Mouse (Mus musculus) stomach, postnatal 0 days (tissue): ENCODE measurements around the gene Inava. TPM values are rescaled to one million over a fixed set of nuclear protein-coding genes. Genes with fewer than 3 reads are reported as not detected.

Source experiments
- ATAC-seq: fragments of 200-750 bp; cut with Nextera tagmentation; 2 replicates; pipeline ENCODE4 v1.8.0; 2017; ENCODE audit not compliant: low FRiP score, low TSS enrichment
- DNase-seq: peaks from one replicate; pipeline ENCODE4 v3.0.0-alpha.2; 2016; ENCODE audit warnings: low spot score
- H3K27ac ChIP-seq: fragments of 300-500 bp; sonication (generic); replicated peaks from 2 replicates; pipeline ENCODE4 v1.5.1; 2014; ENCODE audit warnings: mild to moderate bottlenecking, control low read depth
- H3K27me3 ChIP-seq: fragments of 300-500 bp; sonication (generic); 2 replicates; pipeline ENCODE4 v1.6.1; 2014; ENCODE audit warnings: low read length; ENCODE audit not compliant: control insufficient read depth, insufficient read depth
- H3K36me3 ChIP-seq: fragments of 300-500 bp; sonication (generic); 2 replicates; pipeline ENCODE4 v1.6.1; 2014; ENCODE audit warnings: low read length, mixed read lengths; ENCODE audit not compliant: control insufficient read depth, insufficient read depth
- H3K4me1 ChIP-seq: fragments of 300-500 bp; sonication (generic); replicated peaks from 2 replicates; pipeline ENCODE4 v1.6.1; 2014; ENCODE audit warnings: antibody characterized with exemption; ENCODE audit not compliant: control insufficient read depth, insufficient read depth
- H3K4me2 ChIP-seq: fragments of 300-500 bp; sonication (generic); replicated peaks from 2 replicates; pipeline ENCODE4 v1.6.1; 2014; ENCODE audit warnings: low read depth, mild to moderate bottlenecking, control low read depth, moderate library complexity
- H3K4me3 ChIP-seq: fragments of 300-500 bp; sonication (generic); 2 replicates; pipeline ENCODE4 v1.5.1; 2014; ENCODE audit warnings: low read depth, low read length, control low read depth
- H3K9ac ChIP-seq: fragments of 300-500 bp; sonication (generic); 2 replicates; pipeline ENCODE4 v1.6.1; 2014; ENCODE audit warnings: mild to moderate bottlenecking, low read length, control low read depth, mixed read lengths
- H3K9me3 ChIP-seq: fragments of 300-500 bp; sonication (generic); 2 replicates; pipeline ENCODE4 v1.6.1; 2016; ENCODE audit warnings: low read length; ENCODE audit not compliant: control insufficient read depth
- CTCF ChIP-seq: IDR thresholded peaks from 2 replicates; pipeline ENCODE4 v1.5.1; 2016; ENCODE audit warnings: antibody characterized with exemption, low read depth, mild to moderate bottlenecking, moderate library complexity
- EP300 ChIP-seq: optimal IDR thresholded peaks from 2 replicates; pipeline ENCODE3; 2016; ENCODE audit warnings: antibody characterized with exemption
- WGBS: fragments of 180-500 bp; shearing (Covaris S2); extraction: QIAGEN DNeasy Blood & Tissue Kit; methylation state at CpG from one replicate; pipeline ENCODE4 v1.1.7; 2014; 5-methylcytosine and 5-hydroxymethylcytosine counted together
- polyA plus RNA-seq: library from polyadenylated mRNA; unstranded; fragments of >200 nt; fragmentation: Nextera tagmentation; extraction: Ambion mirVana; gene quantifications from 2 replicates; pipeline ENCODE4 v1.2.1, GENCODE M21; 2015

Gene Inava
- polyA plus RNA-seq, 1 experiment from 2014 or later: 32.0 TPM

DNA sequence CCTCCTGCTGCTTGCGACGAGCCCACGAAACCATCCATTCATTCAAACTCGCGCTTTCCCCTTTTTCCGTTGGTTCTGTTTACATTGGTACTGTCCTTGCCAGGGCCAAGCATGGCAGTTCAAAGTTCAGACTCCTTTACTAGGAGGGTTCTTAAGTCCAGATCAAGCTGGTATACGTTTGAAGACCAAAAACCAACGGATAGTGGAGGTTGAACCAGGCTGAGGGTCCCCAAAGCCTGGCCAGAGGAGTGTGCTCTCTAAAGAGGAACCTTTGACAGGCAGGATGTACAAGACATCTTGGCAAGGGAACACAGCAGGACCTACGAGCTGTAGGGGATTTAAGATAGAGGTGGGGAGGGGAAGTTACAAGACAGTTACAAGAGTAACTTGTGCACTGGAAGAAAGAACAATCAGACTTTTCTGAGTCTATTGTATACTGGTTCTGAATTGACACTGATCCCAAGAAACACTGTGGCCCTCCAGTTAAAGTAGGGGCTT, 580 bp upstream of the Inava start:
- H3K4me1 ChIP-seq: no peaks in the 10 kb centered on the region; the same call in 1 of the 2 replicates
- ATAC-seq: no peak
- H3K4me2 ChIP-seq: peak overlapping the region; percentile 93
- WGBS: 3% methylated on average over 9 of the region's 9 CpGs
- H3K27me3 ChIP-seq: no peaks in the 10 kb centered on the region
- H3K36me3 ChIP-seq: no peaks in the 10 kb centered on the region
- TF ChIP-seq EP300 (no peak), CTCF (peak; percentile 68)
- H3K9me3 ChIP-seq: no peaks in the 10 kb centered on the region
- no peak overlapping the region for H3K27ac ChIP-seq
- DNase-seq: no peak
- H3K4me3 ChIP-seq: peak overlapping the region; percentile 55
- peak overlapping the region; percentile 64; the same call in 1 of the 2 replicates for H3K9ac ChIP-seq

DNA sequence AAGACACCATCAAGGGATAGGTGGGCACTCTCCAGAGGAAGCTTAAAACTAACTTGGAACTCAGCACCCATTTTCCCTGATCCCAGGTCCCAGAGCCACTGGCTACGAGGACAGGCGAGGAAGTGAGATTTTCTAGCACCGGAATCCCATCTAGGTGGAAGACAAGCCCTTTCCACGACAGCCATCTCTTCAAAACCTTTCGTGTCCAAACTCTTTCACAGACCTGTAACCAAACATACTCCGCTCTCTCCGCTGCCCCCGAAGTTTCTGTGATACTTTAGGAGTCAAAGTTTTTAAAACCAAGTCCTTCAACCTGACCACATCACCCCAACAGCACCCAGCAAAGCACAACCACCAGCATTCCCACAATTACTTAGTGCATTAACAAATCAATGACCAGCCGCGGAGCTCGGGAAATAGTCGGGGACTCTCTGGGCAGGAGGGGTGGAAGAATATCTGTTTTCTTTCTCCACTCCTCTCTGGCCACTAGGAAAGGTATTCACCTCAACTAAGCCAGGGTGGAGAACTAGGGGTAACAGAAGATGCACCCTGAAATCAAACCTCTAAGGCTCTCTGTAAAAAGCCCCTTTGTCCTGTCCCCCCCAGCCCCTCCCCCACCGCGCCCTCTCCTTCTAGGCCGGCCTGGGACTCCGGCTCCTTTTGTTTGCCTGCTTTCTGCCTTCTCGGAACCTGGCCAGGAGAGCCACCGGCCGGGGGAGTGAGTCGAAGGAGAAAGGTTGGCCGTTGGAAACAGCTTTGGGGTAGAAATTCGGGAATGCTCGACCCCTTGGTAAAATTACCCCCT, 876 bp downstream of the Inava start:
- Histone ChIP-seq H3K27ac (peak overlapping the region; percentile 81), H3K4me2 (peak overlapping the region; percentile 93), H3K9ac (peak overlapping the region; percentile 64), H3K4me3 (peak overlapping the region; percentile 55), H3K27me3 (no peaks in the 10 kb centered on the region), H3K9me3 (no peaks in the 10 kb centered on the region), H3K4me1 (no peaks in the 10 kb centered on the region; the same call in 1 of the 2 replicates), H3K36me3 (no peaks in the 10 kb centered on the region)
- DNase-seq (peak; percentile 63), ATAC-seq (no peak)
- no peak for TF ChIP-seq EP300
- WGBS: 7% methylated on average over 23 of the region's 23 CpGs

DNA sequence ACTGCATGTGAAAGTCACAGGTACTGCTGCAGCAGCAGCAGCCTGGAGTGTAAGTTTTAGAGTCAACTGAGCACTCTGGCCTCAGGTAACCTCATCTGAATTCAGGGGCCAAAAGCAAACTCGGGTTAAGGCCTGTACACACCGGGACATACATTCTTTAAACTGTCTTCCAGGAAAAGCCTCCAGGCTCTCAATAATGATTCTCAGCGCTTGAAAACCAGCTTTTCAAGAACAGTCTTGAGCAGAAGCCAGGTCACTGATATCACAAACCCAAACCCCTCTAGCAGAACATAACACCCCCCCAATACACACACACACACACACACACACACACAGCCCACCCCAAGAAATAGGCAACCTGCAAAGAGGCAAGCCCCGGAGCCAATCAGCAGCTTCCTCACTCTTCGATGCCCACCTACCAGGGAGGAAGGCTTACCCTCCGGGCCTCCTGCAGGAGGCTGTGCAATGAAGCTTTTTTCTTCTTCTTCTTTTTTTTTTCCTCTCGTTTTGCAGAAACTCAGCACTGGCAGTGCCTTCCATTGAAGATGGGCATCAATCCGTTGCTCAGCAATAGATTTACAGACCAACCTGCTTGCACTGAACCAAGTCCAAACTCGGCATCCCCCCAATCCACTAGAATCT, 1.7 kb downstream of the Inava start:
- DNase-seq: peak; percentile 50
- Histone ChIP-seq H3K9me3 (no peaks in the 10 kb centered on the region), H3K4me3 (peak overlapping the region; percentile 55; the same call in 1 of the 2 replicates), H3K4me1 (peaks cover 3% of the 10 kb centered on the region), H3K36me3 (no peaks in the 10 kb centered on the region), H3K4me2 (peak overlapping the region; percentile 93), H3K27me3 (no peaks in the 10 kb centered on the region), H3K27ac (peak overlapping the region; percentile 81), H3K9ac (0 out of 2 replicates have a peak overlapping the region, but pooled peaks have one; percentile 64)
- WGBS: 16% methylated on average over 9 of the region's 9 CpGs
- TF ChIP-seq EP300 (no peak), CTCF (no peak)
- ATAC-seq: no peak

DNA sequence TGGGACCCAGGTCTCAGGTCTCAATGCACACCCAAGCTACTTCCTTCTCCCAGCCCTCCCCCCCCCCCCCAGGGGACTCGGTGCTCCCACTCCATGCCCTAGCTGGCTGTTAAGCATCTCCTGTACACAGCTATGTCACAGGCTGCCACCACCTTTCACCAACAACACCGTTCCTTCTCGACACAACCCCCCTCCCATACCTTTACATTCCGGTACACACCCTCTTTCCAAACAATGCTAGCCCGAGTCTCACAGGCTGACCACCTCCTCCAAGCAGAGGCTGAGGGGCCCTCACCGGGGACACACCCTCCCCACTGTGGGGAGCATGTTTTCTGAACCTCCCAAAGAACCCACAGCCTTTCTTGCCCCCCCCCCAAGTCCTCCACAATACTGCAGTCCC, 2.5 kb downstream of the Inava start:
- Histone ChIP-seq H3K27me3 (no peaks in the 10 kb centered on the region), H3K9ac (peak overlapping the region; percentile 27), H3K27ac (peak overlapping the region; percentile 94), H3K4me3 (peak overlapping the region; percentile 55), H3K9me3 (no peaks in the 10 kb centered on the region), H3K4me1 (peaks cover 5% of the 10 kb centered on the region), H3K4me2 (peak overlapping the region; percentile 93), H3K36me3 (no peaks in the 10 kb centered on the region; the same call in 1 of the 2 replicates)
- DNase-seq: peak; percentile 89
- TF ChIP-seq CTCF: no peak
- TF ChIP-seq EP300: no peak
- WGBS: 12% methylated on average over 6 of the region's 6 CpGs
- peak; percentile 86 for ATAC-seq

DNA sequence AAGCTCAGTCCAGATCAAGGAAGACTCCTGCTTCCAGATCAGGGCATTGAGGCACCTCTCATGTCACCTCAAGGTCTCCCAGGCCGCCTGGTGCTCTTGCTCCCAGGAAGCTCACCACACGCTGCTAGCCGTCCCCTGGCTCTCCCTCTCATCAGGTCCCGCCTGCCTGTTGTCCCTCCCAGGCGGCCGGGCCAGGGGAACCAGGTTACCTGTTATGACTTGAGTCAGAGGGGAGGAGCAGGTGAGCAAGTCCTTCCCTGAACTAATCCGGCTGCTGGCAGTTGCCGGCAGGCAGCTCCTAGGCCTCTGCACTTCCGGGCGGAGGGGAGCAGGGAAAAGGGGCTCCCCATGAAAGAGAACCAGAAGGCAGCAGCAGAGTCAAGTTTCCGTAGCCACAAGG, 3.9 kb downstream of the Inava start:
- ATAC-seq: peak; percentile 73

More for the DNA sequence above, 3.9 kb downstream of the Inava start:
- Histone ChIP-seq H3K27ac (peak overlapping the region; percentile 94), H3K9ac (peak overlapping the region; percentile 55), H3K9me3 (no peaks in the 10 kb centered on the region), H3K4me1 (peaks cover 5% of the 10 kb centered on the region), H3K36me3 (no peaks in the 10 kb centered on the region; the same call in 1 of the 2 replicates), H3K27me3 (no peaks in the 10 kb centered on the region), H3K4me2 (peak overlapping the region; percentile 93), H3K4me3 (peak overlapping the region; percentile 40)
- TF ChIP-seq EP300 (no peak), CTCF (no peak)
- DNase-seq: peak; percentile 92
- 54% methylated on average over 11 of the region's 11 CpGs for WGBS
